35 mouse cellular contexts compared by ENCODE assay signal in genomic region chr16:44701155-44701554, GRCm38 (mm10).
"Had no signal": no experiment of that assay in that cellular context is flagged by ENCODE, and none has a peak within 500 bp of the region (broad histone marks: within the 10 kb centered on the region; RNA-seq: fewer than 3 reads in every experiment).

No protein-coding gene starts in this region.

- H3K4me2 ChIP-seq: heart, embryonic 11.5 days; heart, embryonic 12.5 days; heart, embryonic 13.5 days; heart, embryonic 15.5 days; hindbrain, embryonic 12.5 days; hindbrain, embryonic 13.5 days; hindbrain, embryonic 14.5 days; hindbrain, embryonic 15.5 days; intestine, embryonic 15.5 days; kidney, embryonic 15.5 days had no signal

- DNase-seq: heart, postnatal 10 days; heart, postnatal 14 days; heart, postnatal 36 days; heart, postnatal 4 days; kidney, adult 11 months; kidney, adult 18-20 months; kidney, adult 2 months; kidney, adult 8-10 months; kidney, adult 9 months; kidney, postnatal 10 days; kidney, postnatal 14 days; kidney, postnatal 25 days; kidney, postnatal 36 days; kidney, postnatal 4 days; layer of hippocampus, adult 9-11 months; layer of hippocampus, postnatal 36 days had no signal

- ATAC-seq: hindbrain, embryonic 16.5 days; hindbrain, postnatal 0 days; inflammation-experienced regulatory T-cells, adult 6 months; intestine, embryonic 15.5 days; intestine, embryonic 16.5 days; intestine, postnatal 0 days had no signal

- H3K27ac ChIP-seq: heart, embryonic 13.5 days; heart, embryonic 15.5 days; hindbrain, embryonic 12.5 days; hindbrain, embryonic 13.5 days; hindbrain, embryonic 14.5 days; hindbrain, embryonic 15.5 days; hindbrain, postnatal 0 days; intestine, embryonic 15.5 days; kidney, embryonic 15.5 days; kidney, postnatal 0 days; layer of hippocampus, adult 2 months; left cerebral cortex, adult 2 months had no signal

- H3K9me3 ChIP-seq: heart, embryonic 12.5 days; heart, embryonic 13.5 days; heart, embryonic 15.5 days; hindbrain, embryonic 10.5 days; hindbrain, embryonic 12.5 days; hindbrain, embryonic 13.5 days; hindbrain, embryonic 15.5 days; intestine, embryonic 15.5 days; kidney, embryonic 15.5 days had no signal

- H3K9ac ChIP-seq: heart, embryonic 12.5 days; heart, embryonic 13.5 days; heart, embryonic 15.5 days; hindbrain, embryonic 12.5 days; hindbrain, embryonic 13.5 days; hindbrain, embryonic 14.5 days; hindbrain, embryonic 15.5 days; intestine, embryonic 15.5 days; kidney, embryonic 15.5 days had no signal

- H3K27me3 ChIP-seq: heart, embryonic 12.5 days; heart, embryonic 15.5 days; hindbrain, embryonic 12.5 days; hindbrain, embryonic 13.5 days; hindbrain, embryonic 15.5 days; intestine, embryonic 15.5 days; kidney, embryonic 15.5 days had no signal

- H3K4me3 ChIP-seq: heart, embryonic 12.5 days; heart, embryonic 13.5 days; heart, embryonic 15.5 days; hindbrain, embryonic 10.5 days; hindbrain, embryonic 12.5 days; hindbrain, embryonic 13.5 days; hindbrain, embryonic 15.5 days; intestine, embryonic 15.5 days; kidney, embryonic 15.5 days; layer of hippocampus, adult 2 months; left cerebral cortex, adult 2 months had no signal

- H3K36me3 ChIP-seq: heart, embryonic 12.5 days; heart, embryonic 13.5 days; heart, embryonic 15.5 days; hindbrain, embryonic 10.5 days; hindbrain, embryonic 12.5 days; hindbrain, embryonic 13.5 days; hindbrain, embryonic 15.5 days; intestine, embryonic 15.5 days; kidney, embryonic 15.5 days had no signal
